Mouse (Mus musculus): Measurements from ENCODE around the gene Ly6g6c.

DNA sequence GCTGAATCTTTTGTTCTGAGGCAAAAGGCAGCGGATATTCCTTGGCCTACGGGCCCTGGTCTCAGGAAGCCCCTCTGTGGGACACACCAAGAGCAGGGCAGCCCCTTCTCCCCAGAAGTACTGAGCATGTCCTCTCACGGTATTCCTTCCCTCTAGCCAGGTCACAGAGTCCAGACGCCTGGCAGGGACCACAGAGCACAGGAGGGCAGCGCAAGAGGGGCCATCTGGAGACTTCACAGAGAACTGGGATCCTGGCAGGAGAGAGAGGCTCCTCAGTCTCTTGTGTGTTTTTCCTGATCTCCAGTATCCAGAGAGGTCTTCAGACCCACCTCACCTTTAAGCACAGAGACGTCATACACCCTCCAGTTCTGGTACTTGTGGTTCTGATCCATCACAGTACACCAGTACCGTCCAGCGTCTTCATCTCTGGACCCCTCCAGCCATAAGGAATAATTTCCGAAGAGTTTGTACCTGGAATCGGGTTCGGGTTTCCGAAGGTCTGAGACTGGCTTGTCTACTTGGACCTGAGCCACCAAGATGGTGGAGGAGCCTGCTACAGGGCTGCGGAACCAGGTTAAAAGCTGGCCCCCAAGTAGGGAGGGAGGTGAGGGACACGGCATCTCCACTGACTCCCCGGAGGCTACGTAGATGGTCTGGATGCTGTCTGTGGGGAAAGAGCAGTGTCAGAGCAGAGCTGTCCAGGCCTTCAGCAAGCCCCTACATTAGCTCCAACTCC is 17.8 kb downstream of the Ly6g6c start:
- TF ChIP-seq CTCF (IDR thresholded peaks at IDR 0.05; ENCODE audit: extremely low read depth, insufficient read length, insufficient replicate concordance, low read depth, low read length) = no peak
- no peak for TF ChIP-seq POLR2A (IDR thresholded peaks at IDR 0.05; ENCODE audit: low read depth, low read length)
